Mouse (Mus musculus): ENCODE measurements around the gene Atp2a3. TPM values are rescaled to one million over a fixed set of nuclear protein-coding genes. Genes with fewer than 3 reads are reported as not detected.

Gene Atp2a3
- polyA plus RNA-seq, 1 experiment from 2014 or later = 2.5 TPM

DNA sequence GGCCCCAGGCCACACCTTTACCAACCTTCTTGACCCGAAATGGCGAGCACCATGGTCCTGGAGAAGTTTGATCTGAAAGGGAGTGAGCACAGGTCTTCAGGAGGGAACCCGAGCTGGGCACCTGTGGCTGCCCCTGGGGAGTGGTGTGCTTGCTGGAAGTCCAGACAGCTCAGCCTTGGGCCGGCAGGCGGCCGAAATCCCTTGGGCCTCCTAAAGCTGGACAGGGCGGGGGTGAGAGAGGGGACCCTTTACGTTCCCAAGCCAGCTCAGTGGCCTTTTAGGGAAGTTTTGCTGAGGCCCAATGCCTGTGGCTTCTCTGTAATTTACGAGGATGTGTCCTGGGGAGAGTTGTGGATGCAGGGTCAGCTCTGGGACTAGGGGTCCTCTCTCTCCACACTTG lies 29.7 kb downstream of the Atp2a3 start:
- H3K4me1 ChIP-seq (replicated peaks) = no peaks in the 10 kb centered on the region
- no peak overlapping the region for H3K9ac ChIP-seq
- no peaks in the 10 kb centered on the region for H3K36me3 ChIP-seq
- no peak overlapping the region for H3K4me3 ChIP-seq
- H3K27me3 ChIP-seq = no peaks in the 10 kb centered on the region
- no peak for ATAC-seq (ENCODE audit: low FRiP score, low read depth)
- no peaks in the 10 kb centered on the region for H3K9me3 ChIP-seq
- H3K27ac ChIP-seq (replicated peaks) = no peak overlapping the region
- H3K4me2 ChIP-seq = no peak overlapping the region
- 84% methylated on average over 9 of the region's 9 CpGs for WGBS

DNA sequence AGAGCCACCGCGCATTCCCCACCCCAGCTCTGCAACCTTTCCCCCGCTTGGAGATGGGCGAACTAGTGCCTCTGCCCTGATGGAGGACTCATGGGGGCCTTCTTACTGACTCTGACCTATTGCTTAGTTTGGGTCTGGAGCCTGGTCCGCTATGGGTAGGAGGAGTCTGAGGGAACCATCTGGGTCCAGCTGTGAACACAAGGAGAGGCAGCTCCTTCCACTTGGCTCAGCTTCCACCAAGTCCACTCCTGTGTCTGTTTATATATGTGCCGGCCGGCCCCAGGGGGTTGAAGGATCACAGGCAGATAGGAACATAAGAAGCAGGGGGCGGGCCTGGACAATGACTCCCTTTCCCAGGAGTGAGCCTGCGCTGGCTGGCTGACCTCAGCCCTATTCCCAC lies 31.0 kb downstream of the Atp2a3 start:
- H3K27ac ChIP-seq (replicated peaks) = no peak overlapping the region
- no peaks in the 10 kb centered on the region for H3K4me1 ChIP-seq (replicated peaks)
- H3K4me2 ChIP-seq = no peak overlapping the region
- no peak overlapping the region for H3K4me3 ChIP-seq
- no peaks in the 10 kb centered on the region for H3K36me3 ChIP-seq
- no peak overlapping the region for H3K9ac ChIP-seq
- WGBS = 72% methylated on average over 9 of the region's 9 CpGs
- H3K27me3 ChIP-seq = no peaks in the 10 kb centered on the region
- ATAC-seq (ENCODE audit: low FRiP score, low read depth) = no peak
- H3K9me3 ChIP-seq = no peaks in the 10 kb centered on the region

DNA sequence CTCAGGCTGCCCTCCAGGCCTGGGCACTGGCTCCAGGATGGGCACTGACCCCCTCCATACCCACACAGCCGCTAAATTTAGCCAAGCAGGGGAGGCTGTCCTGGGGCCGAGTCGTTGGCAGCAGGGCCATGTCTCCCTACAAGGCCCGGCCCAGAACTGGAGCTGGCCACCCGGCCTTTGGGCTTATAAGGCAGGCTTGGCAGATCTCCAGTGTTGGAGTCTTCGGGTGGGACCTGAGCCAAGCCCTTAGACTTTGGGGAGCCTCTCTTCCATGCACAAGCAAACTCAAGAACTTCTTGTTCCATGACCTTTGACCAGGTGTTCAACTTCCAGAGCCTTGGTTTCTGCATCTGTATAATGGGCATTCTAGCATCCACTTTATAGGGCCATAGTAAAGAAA lies 35.4 kb downstream of the Atp2a3 start:
- Histone ChIP-seq H3K4me2 (no peak overlapping the region), H3K27ac (replicated peaks) (no peak overlapping the region), H3K27me3 (no peaks in the 10 kb centered on the region), H3K4me1 (replicated peaks) (no peaks in the 10 kb centered on the region), H3K4me3 (no peak overlapping the region), H3K36me3 (no peaks in the 10 kb centered on the region), H3K9ac (no peak overlapping the region), H3K9me3 (no peaks in the 10 kb centered on the region)
- 93% methylated on average over 6 of the region's 6 CpGs for WGBS
- no peak for ATAC-seq (ENCODE audit: low FRiP score, low read depth)

DNA sequence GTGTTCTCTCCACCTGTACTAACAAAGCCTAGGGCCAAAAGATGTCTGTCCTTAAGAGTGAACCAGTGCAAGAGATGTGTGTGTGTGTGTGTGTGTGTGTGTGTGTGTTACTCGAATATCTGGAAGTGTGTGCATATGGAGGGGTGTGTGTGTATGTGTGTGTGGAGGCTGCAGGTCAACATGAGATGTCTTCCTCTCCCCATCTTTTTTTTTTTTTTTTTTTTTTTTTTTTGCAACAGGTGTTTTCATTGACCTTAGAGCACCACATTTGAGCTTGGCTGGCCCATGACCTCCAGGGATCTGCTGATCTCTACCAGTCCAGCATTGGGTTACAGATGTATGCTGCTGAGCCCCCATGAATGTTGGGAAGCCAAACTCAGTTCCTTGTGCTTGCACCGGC lies 35.8 kb downstream of the Atp2a3 start:
- Histone ChIP-seq H3K36me3 (no peaks in the 10 kb centered on the region), H3K9ac (no peak overlapping the region), H3K27me3 (no peaks in the 10 kb centered on the region), H3K9me3 (no peaks in the 10 kb centered on the region), H3K27ac (replicated peaks) (no peak overlapping the region), H3K4me2 (no peak overlapping the region), H3K4me3 (no peak overlapping the region), H3K4me1 (replicated peaks) (no peaks in the 10 kb centered on the region)
- WGBS = 88% methylated on average over 2 of the region's 2 CpGs
- ATAC-seq (ENCODE audit: low FRiP score, low read depth) = no peak

DNA sequence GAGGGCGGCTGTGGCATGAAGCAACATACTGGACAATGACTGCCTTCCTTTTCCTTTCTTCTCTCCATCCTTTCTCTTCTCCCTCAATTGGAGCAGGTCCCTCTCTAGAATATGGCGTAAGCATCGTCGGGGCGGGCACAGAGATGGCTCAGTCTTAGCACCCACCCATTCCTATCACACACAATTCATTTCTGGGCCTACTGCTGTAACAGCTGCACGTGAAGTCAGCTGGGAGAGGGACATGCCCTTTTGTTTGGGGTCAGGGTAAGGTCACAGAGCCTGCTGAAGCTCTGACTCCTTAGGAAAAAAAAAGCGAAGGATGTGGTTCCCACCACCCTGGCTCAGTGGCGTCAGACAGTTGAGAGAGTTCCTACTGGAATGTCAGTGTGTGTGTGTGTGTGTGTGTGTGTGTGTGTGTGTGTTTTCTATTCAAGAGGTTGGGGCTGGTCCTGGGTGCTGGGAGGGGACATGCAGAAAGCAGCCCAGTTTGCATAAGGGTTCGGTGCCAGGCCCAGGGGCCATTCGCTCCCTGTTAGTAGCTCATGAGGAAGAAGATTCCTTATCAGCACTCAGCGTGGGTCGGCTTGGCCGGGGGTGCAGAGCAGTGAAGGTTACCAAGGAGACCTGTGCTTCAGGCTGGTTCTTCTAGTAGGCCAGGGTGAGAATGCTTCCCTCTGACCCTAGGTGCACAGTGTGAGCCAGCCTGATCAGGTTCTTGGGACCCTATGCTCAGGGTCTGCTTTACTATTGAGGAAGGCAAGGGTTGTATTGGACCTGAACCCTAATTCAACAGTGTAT lies 36.8 kb downstream of the Atp2a3 start:
- H3K4me3 ChIP-seq = no peak overlapping the region
- no peak overlapping the region for H3K4me2 ChIP-seq
- H3K4me1 ChIP-seq (replicated peaks) = no peaks in the 10 kb centered on the region
- H3K27ac ChIP-seq (replicated peaks) = no peak overlapping the region
- no peaks in the 10 kb centered on the region for H3K27me3 ChIP-seq
- ATAC-seq (ENCODE audit: low FRiP score, low read depth) = no peak
- 75% methylated on average over 13 of the region's 13 CpGs for WGBS
- H3K9me3 ChIP-seq = no peaks in the 10 kb centered on the region
- no peak overlapping the region for H3K9ac ChIP-seq
- no peaks in the 10 kb centered on the region for H3K36me3 ChIP-seq

DNA sequence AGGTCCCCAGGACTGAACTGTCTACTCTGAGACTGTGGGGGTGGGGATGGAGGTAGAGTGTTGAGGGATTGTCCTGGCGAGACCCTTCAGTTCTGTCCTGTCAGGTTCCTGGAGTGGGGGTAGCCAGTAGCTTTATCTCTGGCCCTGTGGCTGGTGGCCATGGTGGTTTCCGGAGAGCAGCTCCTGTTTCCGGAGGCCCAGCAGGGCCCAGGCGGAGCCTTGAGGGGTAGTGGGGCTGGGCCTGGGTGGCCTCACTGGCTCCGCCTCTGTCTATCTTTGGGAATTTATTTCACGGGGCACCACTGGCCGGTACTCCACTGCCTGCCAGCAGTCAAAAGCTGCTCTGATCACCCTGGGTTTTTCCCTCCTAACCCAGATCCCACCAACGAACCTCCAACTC lies 37.8 kb downstream of the Atp2a3 start, which contains the start of gene P2rx1:
Gene P2rx1, plus strand, starts transcription at position 333 of the 400 bp plus-strand sequence.
- Histone ChIP-seq H3K9me3 (no peaks in the 10 kb centered on the region), H3K36me3 (no peaks in the 10 kb centered on the region), H3K9ac (no peak within 1 kb of the TSS), H3K27ac (replicated peaks) (no peak within 1 kb of the TSS), H3K4me3 (no peak within 1 kb of the TSS), H3K4me2 (no peak within 1 kb of the TSS), H3K4me1 (replicated peaks) (no peaks in the 10 kb centered on the region), H3K27me3 (no peaks in the 10 kb centered on the region)
- no peak for ATAC-seq (ENCODE audit: low FRiP score, low read depth)
- WGBS = 59% methylated on average over 8 of the region's 8 CpGs

DNA sequence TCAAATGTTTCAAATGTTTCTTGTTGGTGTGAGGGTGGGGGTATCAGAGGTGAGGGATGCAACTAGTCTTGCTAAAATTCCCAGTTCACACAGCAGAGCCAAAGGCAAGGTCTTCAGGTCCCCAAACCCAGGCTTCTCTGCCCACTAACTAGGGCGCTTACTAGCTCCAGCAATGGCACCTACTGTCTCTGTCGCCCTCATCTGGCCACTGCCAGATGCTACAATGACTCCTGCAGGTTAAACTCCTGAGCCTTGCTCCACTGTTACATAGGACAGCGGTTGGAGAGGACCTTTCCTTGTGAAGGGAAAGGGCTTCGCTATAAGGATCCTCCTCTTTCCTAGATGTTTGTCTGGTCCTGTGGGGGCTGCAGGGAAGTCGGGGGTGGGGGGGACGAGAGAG lies 40.1 kb downstream of the Atp2a3 start:
- no peaks in the 10 kb centered on the region for H3K27me3 ChIP-seq
- H3K27ac ChIP-seq (replicated peaks) = no peak overlapping the region
- no peak overlapping the region for H3K4me2 ChIP-seq
- H3K9ac ChIP-seq = no peak overlapping the region
- H3K36me3 ChIP-seq = no peaks in the 10 kb centered on the region
- ATAC-seq (ENCODE audit: low FRiP score, low read depth) = 0 out of 2 replicates have a peak, but pooled peaks have one; percentile 11
- no peaks in the 10 kb centered on the region for H3K4me1 ChIP-seq (replicated peaks)
- 14% methylated on average over 6 of the region's 6 CpGs for WGBS
- no peaks in the 10 kb centered on the region for H3K9me3 ChIP-seq
- H3K4me3 ChIP-seq = no peak overlapping the region

DNA sequence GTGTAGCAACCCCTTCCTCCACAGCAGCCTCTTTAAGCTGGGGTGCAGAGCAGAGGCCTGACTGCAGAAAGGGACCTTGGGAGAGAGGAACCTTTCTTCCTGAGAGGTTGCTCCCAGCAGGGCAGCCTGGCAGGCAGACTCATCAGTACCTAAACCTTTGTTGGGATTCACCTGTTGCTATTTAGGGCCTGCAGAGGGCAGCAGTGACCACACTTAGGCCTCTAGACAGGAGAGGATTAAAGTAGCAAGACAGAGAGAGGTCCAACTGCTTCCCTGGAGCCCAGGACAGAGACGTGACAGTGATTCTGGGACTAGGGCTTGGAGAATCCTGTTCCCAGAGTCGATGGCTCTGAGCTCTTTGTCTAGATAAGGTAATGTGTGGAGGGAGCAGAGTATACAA lies 45.4 kb downstream of the Atp2a3 start:
- H3K27ac ChIP-seq (replicated peaks) = no peak overlapping the region
- H3K4me1 ChIP-seq (replicated peaks) = no peaks in the 10 kb centered on the region
- no peaks in the 10 kb centered on the region for H3K36me3 ChIP-seq
- H3K4me2 ChIP-seq = no peak overlapping the region
- H3K9ac ChIP-seq = no peak overlapping the region
- 0 out of 2 replicates have a peak, but pooled peaks cover 2% of the 10 kb centered on the region for H3K27me3 ChIP-seq
- peak; percentile 74; the same call in 1 of the 2 replicates for ATAC-seq (ENCODE audit: low FRiP score, low read depth)
- no peak overlapping the region for H3K4me3 ChIP-seq
- H3K9me3 ChIP-seq = no peaks in the 10 kb centered on the region
- WGBS = 0% methylated on average over 2 of the region's 2 CpGs

DNA sequence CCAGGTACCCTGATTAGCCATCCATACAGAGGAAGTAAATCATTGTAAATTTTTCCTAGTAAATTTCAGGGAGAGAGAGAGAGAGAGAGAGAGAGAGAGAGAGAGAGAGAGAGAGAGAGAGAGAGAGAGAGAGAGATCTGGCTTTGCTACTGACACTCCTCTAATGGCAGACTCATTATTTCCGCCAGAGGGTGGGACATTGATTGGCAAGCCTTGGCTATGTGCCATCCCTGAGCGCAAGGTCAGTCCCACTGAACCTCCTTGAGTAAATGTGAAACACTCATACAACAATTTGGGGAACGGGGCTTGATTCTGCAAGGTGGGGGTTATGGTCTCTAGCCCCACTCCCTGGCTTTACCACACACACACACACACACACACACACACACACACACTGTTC lies 46.1 kb downstream of the Atp2a3 start:
- H3K36me3 ChIP-seq = no peaks in the 10 kb centered on the region
- H3K9me3 ChIP-seq = no peaks in the 10 kb centered on the region
- H3K9ac ChIP-seq = no peak overlapping the region
- 51% methylated on average over 3 of the region's 3 CpGs for WGBS
- H3K4me1 ChIP-seq (replicated peaks) = no peaks in the 10 kb centered on the region
- no peak overlapping the region for H3K4me3 ChIP-seq
- H3K4me2 ChIP-seq = no peak overlapping the region
- H3K27ac ChIP-seq (replicated peaks) = no peak overlapping the region
- 0 out of 2 replicates have a peak, but pooled peaks cover 2% of the 10 kb centered on the region for H3K27me3 ChIP-seq
- no peak for ATAC-seq (ENCODE audit: low FRiP score, low read depth)

DNA sequence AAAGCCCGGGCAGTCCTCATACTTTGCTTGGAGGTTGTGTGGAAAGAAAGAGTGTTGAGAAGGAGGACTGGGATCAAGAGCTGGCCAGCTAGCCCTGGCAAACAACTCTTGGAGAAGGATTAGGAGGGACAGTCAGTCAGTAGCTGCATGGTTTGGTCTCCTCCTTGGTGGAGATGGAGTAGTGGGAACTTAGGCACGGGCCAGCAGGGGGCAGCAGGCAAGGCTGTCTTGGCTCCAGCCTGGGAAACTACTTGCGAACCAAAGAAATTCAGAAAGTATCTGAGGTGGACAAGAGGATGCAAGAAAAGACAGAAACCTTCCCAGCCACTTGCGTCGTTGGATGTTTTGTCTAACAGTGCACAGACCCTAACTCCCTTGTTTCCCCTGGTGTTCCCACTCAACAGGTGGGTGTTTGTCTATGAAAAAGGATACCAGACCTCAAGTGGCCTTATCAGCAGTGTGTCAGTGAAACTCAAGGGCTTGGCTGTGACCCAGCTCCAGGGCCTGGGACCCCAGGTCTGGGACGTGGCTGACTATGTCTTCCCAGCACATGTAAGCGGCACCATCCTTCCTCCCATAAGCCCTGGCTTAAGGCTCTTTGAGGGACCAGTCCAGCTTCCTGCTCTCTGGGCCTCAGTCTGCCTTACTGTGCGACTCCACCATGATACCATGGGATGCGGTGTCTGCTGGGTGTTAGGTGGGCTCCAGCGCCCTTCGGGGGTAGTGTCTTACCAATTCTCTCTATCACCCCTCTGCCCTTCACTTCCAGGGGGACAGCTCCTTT lies 46.9 kb downstream of the Atp2a3 start:
- ATAC-seq (ENCODE audit: low FRiP score, low read depth) = no peak
- H3K27ac ChIP-seq (replicated peaks) = no peak overlapping the region
- H3K4me2 ChIP-seq = no peak overlapping the region
- H3K27me3 ChIP-seq = 0 out of 2 replicates have a peak, but pooled peaks cover 2% of the 10 kb centered on the region
- H3K4me1 ChIP-seq (replicated peaks) = no peaks in the 10 kb centered on the region
- H3K9me3 ChIP-seq = no peaks in the 10 kb centered on the region
- WGBS = 69% methylated on average over 11 of the region's 11 CpGs
- no peaks in the 10 kb centered on the region for H3K36me3 ChIP-seq
- H3K4me3 ChIP-seq = no peak overlapping the region
- no peak overlapping the region for H3K9ac ChIP-seq

DNA sequence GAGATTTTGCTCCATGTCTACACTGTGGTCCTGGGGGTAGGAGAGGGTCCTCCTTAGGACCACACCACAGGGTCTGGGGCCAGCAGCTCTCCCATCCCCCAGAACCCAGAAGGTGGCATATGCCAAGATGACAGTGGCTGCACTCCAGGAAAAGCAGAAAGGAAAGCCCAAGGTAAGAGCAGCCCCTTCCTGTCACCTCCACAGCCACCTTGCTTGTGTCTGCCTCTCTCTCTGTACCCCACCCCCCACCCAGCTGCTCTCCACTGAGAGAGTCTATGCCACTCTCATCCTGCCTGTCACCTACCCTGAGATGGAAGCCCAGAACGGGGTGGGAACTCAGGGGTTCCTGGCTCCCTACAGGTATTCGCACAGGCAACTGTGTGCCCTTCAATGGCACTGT lies 47.9 kb downstream of the Atp2a3 start:
- no peak for ATAC-seq (ENCODE audit: low FRiP score, low read depth)
- no peak overlapping the region for H3K9ac ChIP-seq
- 72% methylated on average over 2 of the region's 2 CpGs for WGBS

More for the DNA sequence above, 47.9 kb downstream of the Atp2a3 start:
- H3K27me3 ChIP-seq = 0 out of 2 replicates have a peak, but pooled peaks cover 2% of the 10 kb centered on the region
- H3K4me2 ChIP-seq = no peak overlapping the region
- H3K27ac ChIP-seq (replicated peaks) = no peak overlapping the region
- H3K36me3 ChIP-seq = no peaks in the 10 kb centered on the region
- H3K9me3 ChIP-seq = no peaks in the 10 kb centered on the region
- no peak overlapping the region for H3K4me3 ChIP-seq
- no peaks in the 10 kb centered on the region for H3K4me1 ChIP-seq (replicated peaks)
